Comparison of ENCODE assay signal across 11 mouse cellular contexts in genomic region chr9:102731044-102731471, GRCm38 (mm10). TPM values are rescaled to one million over a fixed set of nuclear protein-coding genes. Genes with fewer than 3 reads are reported as not detected.
A peak's percentile ranks its signal among the peaks of the same experiment; 100 is the strongest.
DNase-seq lines count a peak whose midpoint lies in the region; ATAC-seq and TF ChIP-seq lines count a peak whose summit lies in the region.
"Had no signal": no experiment of that assay in that cellular context is flagged by ENCODE, and none has a peak within 500 bp of the region (broad histone marks: within the 10 kb centered on the region; RNA-seq: fewer than 3 reads in every experiment).

No protein-coding gene starts in this region.

- H3K4me3 ChIP-seq in heart, embryonic 15.5 days, result no peak overlapping the region
- H3K4me3 ChIP-seq in midbrain, embryonic 11.5 days (ENCODE audit: low read depth, low read length), result no peak overlapping the region
- no peak overlapping the region for H3K4me3 ChIP-seq in midbrain, postnatal 0 days (ENCODE audit: low read depth, low read length)
- no peak overlapping the region for H3K4me3 ChIP-seq in kidney, embryonic 15.5 days (replicated peaks)
- no peak overlapping the region for H3K4me3 ChIP-seq in small intestine, adult 2 months (ENCODE audit: low read depth, low read length)

- 56% methylated on average over 7 of the region's 7 CpGs for WGBS in heart, embryonic 15.5 days
- 85% methylated on average over 7 of the region's 7 CpGs for WGBS in midbrain, embryonic 11.5 days
- WGBS in midbrain, postnatal 0 days, result 80% methylated on average over 7 of the region's 7 CpGs
- WGBS in kidney, embryonic 15.5 days, result 77% methylated on average over 7 of the region's 7 CpGs
- 84% methylated on average over 7 of the region's 7 CpGs for WGBS in small intestine, adult 2 months

- ATAC-seq in heart, embryonic 15.5 days (replicated peaks; ENCODE audit: insufficient number of reproducible peaks, insufficient read depth, low FRiP score, low read depth), result no peak
- ATAC-seq in midbrain, embryonic 11.5 days (ENCODE audit: low FRiP score), result no peak
- ATAC-seq in midbrain, postnatal 0 days (ENCODE audit: low FRiP score), result no peak
- ATAC-seq in kidney, embryonic 15.5 days (replicated peaks; ENCODE audit: low FRiP score), result no peak
- ATAC-seq: forebrain, postnatal 0 days had no signal

- no peaks in the 10 kb centered on the region for H3K9me3 ChIP-seq in heart, embryonic 15.5 days (replicated peaks)
- H3K9me3 ChIP-seq in midbrain, embryonic 11.5 days (ENCODE audit: control insufficient read depth, low read length), result no peaks in the 10 kb centered on the region
- H3K9me3 ChIP-seq in midbrain, postnatal 0 days (ENCODE audit: low read length), result no peaks in the 10 kb centered on the region
- H3K9me3 ChIP-seq in kidney, embryonic 15.5 days (replicated peaks), result no peaks in the 10 kb centered on the region

- H3K27me3 ChIP-seq in heart, embryonic 15.5 days, result no peaks in the 10 kb centered on the region
- H3K27me3 ChIP-seq in midbrain, embryonic 11.5 days (ENCODE audit: control insufficient read depth, insufficient read depth, low read length), result no peaks in the 10 kb centered on the region
- H3K27me3 ChIP-seq in midbrain, postnatal 0 days (ENCODE audit: insufficient read depth, low read length), result no peaks in the 10 kb centered on the region
- no peaks in the 10 kb centered on the region for H3K27me3 ChIP-seq in kidney, embryonic 15.5 days
- H3K27me3 ChIP-seq in small intestine, adult 2 months (ENCODE audit: control insufficient read depth, insufficient read depth, low read length), result no peaks in the 10 kb centered on the region

- H3K27ac ChIP-seq in heart, embryonic 15.5 days, result peak overlapping the region; percentile 36; the same call in 1 of the 2 replicates
- no peak overlapping the region for H3K27ac ChIP-seq in midbrain, embryonic 11.5 days (ENCODE audit: low read depth, low read length)
- H3K27ac ChIP-seq in midbrain, postnatal 0 days (ENCODE audit: low read depth, low read length), result no peak overlapping the region
- peak overlapping the region; percentile 46 for H3K27ac ChIP-seq in kidney, embryonic 15.5 days
- H3K27ac ChIP-seq in small intestine, adult 2 months (ENCODE audit: insufficient read depth, low read depth, low read length), result 0 out of 2 replicates have a peak overlapping the region, but pooled peaks have one; percentile 0

- DNase-seq in heart, adult 9 months (ENCODE audit: low spot score in 2 of 2), result no peak
- DNase-seq in midbrain, embryonic 11.5 days (ENCODE audit: low spot score, missing footprints), result peak; percentile 78
- no peak for DNase-seq in midbrain, postnatal 0 days (ENCODE audit: low spot score)
- DNase-seq in right cerebral cortex, adult 18-20 months, result no peak
- no peak for DNase-seq in cerebellum, postnatal 4 days (ENCODE audit: low spot score in 2 of 2)
- DNase-seq: adrenal gland, postnatal 36 days; cerebellum, postnatal 25 days; forebrain, postnatal 0 days had no signal

- no peak for TF ChIP-seq CTCF in midbrain, postnatal 0 days (IDR thresholded peaks at IDR 0.05)
- no peak for TF ChIP-seq CTCF in small intestine, adult 2 months (IDR thresholded peaks at IDR 0.05; ENCODE audit: extremely low read depth, insufficient read length, insufficient replicate concordance, low read depth, low read length)

- no peak overlapping the region for H3K9ac ChIP-seq in heart, embryonic 15.5 days
- H3K9ac ChIP-seq in midbrain, embryonic 11.5 days (ENCODE audit: low read length), result no peak overlapping the region
- no peak overlapping the region for H3K9ac ChIP-seq in midbrain, postnatal 0 days (replicated peaks; ENCODE audit: low read length, poor library complexity, severe bottlenecking)
- H3K9ac ChIP-seq in kidney, embryonic 15.5 days, result no peak overlapping the region
- H3K9ac ChIP-seq: forebrain, postnatal 0 days had no signal

- peaks cover 70% of the 10 kb centered on the region for H3K36me3 ChIP-seq in heart, embryonic 15.5 days
- peaks cover 53% of the 10 kb centered on the region for H3K36me3 ChIP-seq in midbrain, embryonic 11.5 days (ENCODE audit: control insufficient read depth, insufficient read depth, low read length)
- peaks cover 67% of the 10 kb centered on the region for H3K36me3 ChIP-seq in midbrain, postnatal 0 days (ENCODE audit: insufficient read depth, low read length)
- peaks cover 76% of the 10 kb centered on the region for H3K36me3 ChIP-seq in kidney, embryonic 15.5 days
- H3K36me3 ChIP-seq in small intestine, adult 2 months (ENCODE audit: control insufficient read depth, insufficient read depth, low read length), result peaks cover 48% of the 10 kb centered on the region

- H3K4me1 ChIP-seq in heart, embryonic 15.5 days (replicated peaks), result peaks cover 63% of the 10 kb centered on the region
- peaks cover 8% of the 10 kb centered on the region for H3K4me1 ChIP-seq in midbrain, embryonic 11.5 days (ENCODE audit: control insufficient read depth, insufficient read depth, low read length)
- H3K4me1 ChIP-seq in midbrain, postnatal 0 days (ENCODE audit: insufficient read depth, low read length), result 0 out of 2 replicates have a peak, but pooled peaks cover 2% of the 10 kb centered on the region
- peaks cover 68% of the 10 kb centered on the region for H3K4me1 ChIP-seq in kidney, embryonic 15.5 days
- peaks cover 27% of the 10 kb centered on the region for H3K4me1 ChIP-seq in small intestine, adult 2 months (ENCODE audit: control insufficient read depth, insufficient read depth, insufficient read length, low read length)

- no peak overlapping the region for H3K4me2 ChIP-seq in heart, embryonic 15.5 days
- no peak overlapping the region for H3K4me2 ChIP-seq in midbrain, embryonic 11.5 days
- no peak overlapping the region for H3K4me2 ChIP-seq in midbrain, postnatal 0 days (ENCODE audit: low read depth, low read length, poor library complexity, severe bottlenecking)
- H3K4me2 ChIP-seq in kidney, embryonic 15.5 days, result no peak overlapping the region

- TF ChIP-seq POLR2A in small intestine, adult 2 months (IDR thresholded peaks at IDR 0.05; ENCODE audit: low read depth, low read length), result no peak

RNA-seq across cellular contexts. Expression of gene Amotl2, which starts 14.6 kb away (rescaled TPM):
- polyA plus RNA-seq in heart, embryonic 15.5 days (2015; fragmentation: Nextera tagmentation; extraction: Ambion mirVana), result 38.9 and 45.6 TPM in 2 replicates
- polyA plus RNA-seq in midbrain, embryonic 11.5 days (2014; fragmentation: Nextera tagmentation; extraction: Ambion mirVana), result 47.0 and 58.0 TPM in 2 replicates
- total RNA-seq in midbrain, postnatal 0 days (2014; rRNA removed), result 125 and 129 TPM in 2 replicates
- 31.5 and 32.5 TPM in 2 replicates for polyA plus RNA-seq in midbrain, postnatal 0 days (2015; fragmentation: Nextera tagmentation; extraction: Ambion mirVana)
- polyA plus RNA-seq in kidney, embryonic 15.5 days (2015; fragmentation: Nextera tagmentation; extraction: Ambion mirVana), result 43.3 and 45.1 TPM in 2 replicates
- polyA plus RNA-seq in small intestine, adult 2 months (2012; rRNA removed), result 8.7 and 12.3 TPM in 2 replicates

Comparison
In these comparisons a context has a peak if more than half of its experiments do, and no peak if none do; other contexts are left out.
1. H3K27ac ChIP-seq: peak in heart, embryonic 15.5 days (single experiment), kidney, embryonic 15.5 days (single experiment) and small intestine, adult 2 months (single experiment); none in midbrain, embryonic 11.5 days (single experiment) and midbrain, postnatal 0 days (single experiment).